Mouse (Mus musculus): ENCODE measurements at regions not wholly inside any gene's neighbourhood (a gene's known extent, or its start where the extent isn't known, plus 50 kb on each side); places are given as distances from the start of the nearest gene placed in this dataset.

DNA sequence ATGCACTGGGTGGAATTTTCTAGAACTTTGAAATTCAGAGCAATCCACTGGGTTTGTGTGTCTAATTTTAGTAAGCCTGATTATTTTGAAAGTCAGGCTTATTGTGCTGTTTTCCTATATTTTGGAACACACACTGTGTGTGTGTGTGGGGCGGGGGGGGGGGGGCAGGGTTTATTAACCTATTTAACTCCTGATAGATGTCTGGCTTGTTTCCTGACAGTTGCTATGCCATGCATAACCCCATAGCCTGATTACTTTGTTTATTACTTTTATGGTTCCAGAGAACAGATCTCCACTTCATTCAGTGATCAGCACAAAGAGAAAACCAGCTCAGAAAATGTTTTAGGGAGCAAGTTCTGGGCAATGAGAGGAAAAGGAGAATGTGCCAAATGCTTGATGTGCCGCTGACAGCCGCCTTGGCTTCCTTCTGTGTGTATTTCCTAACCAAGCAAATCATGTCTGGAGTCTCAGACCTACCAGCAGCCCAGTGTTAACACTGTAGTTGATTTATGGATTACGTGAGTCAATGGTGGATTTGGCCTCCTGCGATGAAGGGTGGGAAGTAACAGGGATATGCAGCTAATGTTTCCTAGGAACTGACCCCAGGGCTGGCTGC lies 274.9 kb downstream of the Myh15 start:
- Histone ChIP-seq H3K36me3 (no peaks in the 10 kb centered on the region), H3K4me2 (no peak overlapping the region), H3K4me1 (replicated peaks) (no peaks in the 10 kb centered on the region), H3K27me3 (replicated peaks) (no peaks in the 10 kb centered on the region), H3K27ac (ENCODE audit: poor library complexity, severe bottlenecking) (no peak overlapping the region), H3K4me3 (no peak overlapping the region), H3K9ac (no peak overlapping the region), H3K9me3 (replicated peaks) (no peaks in the 10 kb centered on the region)
- ATAC-seq (ENCODE audit: insufficient number of reproducible peaks, low FRiP score): no peak
- 68% methylated on average over 5 of the region's 5 CpGs for WGBS

DNA sequence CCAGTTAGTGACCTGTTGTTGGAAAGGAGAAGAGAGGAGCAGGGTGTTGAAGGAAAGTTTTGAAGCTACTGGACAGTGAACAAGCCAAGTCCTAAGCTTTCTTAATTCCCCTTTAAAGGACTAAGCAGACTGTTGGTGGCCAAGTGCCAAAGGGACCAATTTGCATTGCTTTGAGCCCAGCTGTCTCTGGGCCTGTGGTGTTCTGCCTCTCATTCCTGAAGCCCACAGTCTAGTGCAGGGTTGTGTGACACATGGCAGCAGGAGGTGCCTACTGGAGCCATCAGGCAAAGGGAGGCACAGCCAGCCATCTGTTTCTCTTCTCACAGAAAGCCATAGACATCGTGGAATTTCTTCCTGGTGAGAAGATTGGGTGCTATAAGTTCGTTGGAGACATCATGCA lies 278.6 kb downstream of the Myh15 start:
- Histone ChIP-seq H3K27me3 (replicated peaks) (no peaks in the 10 kb centered on the region), H3K4me2 (no peak overlapping the region), H3K9ac (no peak overlapping the region), H3K36me3 (no peaks in the 10 kb centered on the region), H3K27ac (ENCODE audit: poor library complexity, severe bottlenecking) (no peak overlapping the region), H3K4me3 (no peak overlapping the region), H3K4me1 (replicated peaks) (no peaks in the 10 kb centered on the region), H3K9me3 (replicated peaks) (no peaks in the 10 kb centered on the region)
- WGBS: 29% methylated on average over 2 of the region's 2 CpGs
- no peak for ATAC-seq (ENCODE audit: insufficient number of reproducible peaks, low FRiP score)

DNA sequence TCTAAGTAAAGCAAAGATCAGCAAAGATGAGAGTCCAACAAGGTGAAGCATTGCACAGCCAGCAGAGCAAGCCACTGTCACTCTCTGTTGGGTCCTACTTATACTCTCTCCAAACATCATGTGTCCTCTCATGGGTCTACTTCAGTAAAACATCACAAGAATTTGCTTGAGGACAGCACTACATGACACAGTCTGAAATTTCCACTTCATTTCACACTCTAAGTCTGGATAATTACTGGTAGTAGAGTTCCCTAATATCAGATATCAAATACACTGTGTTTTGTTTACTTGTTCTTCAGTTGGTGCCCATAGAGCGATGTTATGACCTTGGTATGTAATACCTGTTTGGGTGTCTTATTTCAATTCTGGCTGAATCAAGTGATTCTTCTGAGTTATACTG lies 280.7 kb downstream of the Myh15 start:
- Histone ChIP-seq H3K9ac (no peak overlapping the region), H3K4me3 (no peak overlapping the region), H3K9me3 (replicated peaks) (no peaks in the 10 kb centered on the region), H3K27me3 (replicated peaks) (no peaks in the 10 kb centered on the region), H3K4me1 (replicated peaks) (no peaks in the 10 kb centered on the region), H3K4me2 (no peak overlapping the region), H3K27ac (ENCODE audit: poor library complexity, severe bottlenecking) (no peak overlapping the region), H3K36me3 (no peaks in the 10 kb centered on the region)
- 90% methylated on average over 1 of the region's 1 CpGs for WGBS
- no peak for ATAC-seq (ENCODE audit: insufficient number of reproducible peaks, low FRiP score)

DNA sequence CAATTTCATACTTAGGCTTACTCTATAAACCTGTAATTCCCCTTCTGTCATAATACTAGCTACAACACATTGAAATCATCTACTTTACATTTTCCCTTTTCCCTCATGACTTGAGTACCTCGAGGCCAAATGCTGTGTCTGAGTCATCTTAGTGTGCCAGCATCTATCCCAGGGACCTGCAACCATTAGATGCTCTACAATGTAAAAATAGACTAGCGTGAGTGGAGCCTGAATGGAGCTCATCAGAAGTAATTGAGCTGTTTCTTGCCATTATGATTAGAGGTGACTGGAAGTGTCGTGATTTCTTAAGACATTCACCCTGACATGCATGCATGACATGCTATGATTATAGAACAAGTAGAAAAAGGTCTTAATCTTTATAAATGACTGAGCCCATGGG lies 301.1 kb downstream of the Myh15 start:
- Histone ChIP-seq H3K9me3 (replicated peaks) (no peaks in the 10 kb centered on the region), H3K4me1 (replicated peaks) (no peaks in the 10 kb centered on the region), H3K4me3 (no peak overlapping the region), H3K4me2 (no peak overlapping the region), H3K9ac (no peak overlapping the region), H3K27ac (ENCODE audit: poor library complexity, severe bottlenecking) (no peak overlapping the region), H3K27me3 (replicated peaks) (no peaks in the 10 kb centered on the region), H3K36me3 (no peaks in the 10 kb centered on the region)
- WGBS: 69% methylated on average over 3 of the region's 3 CpGs
- ATAC-seq (ENCODE audit: insufficient number of reproducible peaks, low FRiP score): no peak

DNA sequence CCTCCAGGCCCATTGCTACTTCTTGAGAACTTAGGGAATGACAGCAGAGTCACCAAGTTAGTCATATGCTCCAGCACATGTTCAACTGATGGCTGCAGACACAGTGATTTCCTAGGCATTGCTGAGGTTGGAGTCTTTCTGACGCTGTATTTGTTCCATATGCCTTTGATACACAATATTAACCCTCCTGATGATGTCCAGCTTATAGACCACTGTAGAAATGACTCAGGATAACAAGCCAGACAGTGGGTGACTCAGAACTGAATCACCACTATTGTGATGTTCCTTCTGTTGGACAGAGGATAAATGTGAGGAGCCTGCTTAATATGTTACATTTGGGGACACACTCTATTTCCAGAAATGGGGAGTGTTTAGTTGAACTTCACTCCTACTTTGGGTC lies 304.4 kb downstream of the Myh15 start:
- WGBS: 64% methylated on average over 1 of the region's 1 CpGs
- Histone ChIP-seq H3K4me2 (no peak overlapping the region), H3K27ac (ENCODE audit: poor library complexity, severe bottlenecking) (no peak overlapping the region), H3K9ac (no peak overlapping the region), H3K4me1 (replicated peaks) (no peaks in the 10 kb centered on the region), H3K4me3 (no peak overlapping the region), H3K27me3 (replicated peaks) (no peaks in the 10 kb centered on the region), H3K36me3 (no peaks in the 10 kb centered on the region), H3K9me3 (replicated peaks) (no peaks in the 10 kb centered on the region)
- no peak for ATAC-seq (ENCODE audit: insufficient number of reproducible peaks, low FRiP score)

DNA sequence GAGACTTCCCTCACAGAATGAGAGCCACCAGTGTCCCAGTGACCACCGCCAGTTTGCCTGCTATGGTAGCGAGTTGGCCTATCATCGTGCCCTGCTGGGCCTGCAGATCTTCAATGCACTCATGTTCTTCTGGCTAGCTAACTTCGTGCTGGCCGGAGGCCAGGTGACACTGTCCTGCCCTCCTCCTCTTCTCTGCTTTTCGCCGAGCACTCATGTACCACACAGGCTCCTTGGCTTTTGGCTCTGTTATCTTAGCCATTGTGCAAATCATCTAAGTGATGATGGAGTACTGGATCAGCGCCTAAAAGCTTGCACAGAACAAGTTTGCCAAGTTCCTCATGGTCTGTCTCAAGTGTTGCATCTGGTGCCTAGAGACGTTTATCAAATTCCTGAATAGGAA lies 312.2 kb downstream of the Myh15 start:
- WGBS: 49% methylated on average over 9 of the region's 9 CpGs
- ATAC-seq (ENCODE audit: insufficient number of reproducible peaks, low FRiP score): peak; percentile 61
- no peak overlapping the region for H3K9ac ChIP-seq

DNA sequence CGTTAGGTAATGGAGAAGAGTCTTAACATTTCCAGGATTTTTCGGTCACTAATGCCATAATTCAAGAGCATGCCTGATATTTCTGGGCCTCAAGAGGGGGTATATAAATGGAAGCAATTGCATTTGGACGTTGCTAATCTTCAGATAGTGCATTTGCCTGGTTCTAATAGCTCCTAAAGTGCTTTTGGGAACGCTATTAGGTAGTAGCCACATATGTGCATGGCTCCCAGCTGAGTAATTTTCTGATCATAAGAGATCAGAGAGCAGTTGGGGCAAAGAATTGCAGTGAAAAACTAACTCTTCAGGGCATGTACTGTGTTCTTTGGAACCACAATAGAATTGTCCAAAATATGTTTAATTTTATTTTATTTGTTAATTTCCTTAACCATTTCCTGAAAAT lies 317.8 kb downstream of the Myh15 start:
- H3K4me1 ChIP-seq (replicated peaks): no peaks in the 10 kb centered on the region
- H3K4me2 ChIP-seq: no peak overlapping the region
- no peak for ATAC-seq (ENCODE audit: insufficient number of reproducible peaks, low FRiP score)
- H3K9me3 ChIP-seq (replicated peaks): no peaks in the 10 kb centered on the region
- no peaks in the 10 kb centered on the region for H3K36me3 ChIP-seq
- no peak overlapping the region for H3K9ac ChIP-seq
- no peaks in the 10 kb centered on the region for H3K27me3 ChIP-seq (replicated peaks)
- no peak overlapping the region for H3K27ac ChIP-seq (ENCODE audit: poor library complexity, severe bottlenecking)
- H3K4me3 ChIP-seq: no peak overlapping the region
- 66% methylated on average over 4 of the region's 4 CpGs for WGBS

More for the DNA sequence above, 312.2 kb downstream of the Myh15 start:
- Histone ChIP-seq H3K9me3 (replicated peaks) (peaks cover 5% of the 10 kb centered on the region; the same call in 1 of the 2 replicates), H3K27ac (ENCODE audit: poor library complexity, severe bottlenecking) (no peak overlapping the region), H3K36me3 (no peaks in the 10 kb centered on the region), H3K4me3 (no peak overlapping the region), H3K27me3 (replicated peaks) (no peaks in the 10 kb centered on the region), H3K4me1 (replicated peaks) (peaks cover 12% of the 10 kb centered on the region; the same call in 1 of the 2 replicates), H3K4me2 (no peak overlapping the region)

DNA sequence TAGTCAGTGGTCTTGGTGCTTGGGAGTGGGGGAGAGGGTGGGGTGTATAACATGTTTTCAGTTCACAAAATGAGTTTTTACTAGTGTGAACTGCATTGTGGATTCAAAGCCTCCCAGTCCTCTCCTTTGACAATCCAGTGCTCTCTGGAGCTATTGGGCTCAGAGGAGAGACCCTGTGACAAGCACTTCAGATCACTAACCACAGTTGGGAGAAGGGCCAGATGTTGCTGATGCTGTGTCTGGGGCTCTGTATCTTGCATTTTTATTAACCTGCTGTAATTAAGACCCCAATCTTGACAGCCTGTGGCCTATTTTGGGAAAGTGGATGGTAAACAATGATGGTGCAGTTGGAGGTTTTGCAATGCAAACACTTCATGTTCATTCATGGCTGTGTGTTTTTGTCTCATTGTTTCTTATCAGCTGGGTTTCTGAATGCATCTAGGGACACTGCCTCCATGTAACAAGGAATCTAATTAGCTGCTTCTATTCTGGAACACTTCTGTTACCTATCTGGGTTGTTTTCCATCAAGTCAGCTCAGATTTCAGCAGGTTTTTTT lies 320.0 kb upstream of the Ift57 start:
- no peak overlapping the region for H3K4me3 ChIP-seq
- no peak overlapping the region for H3K9ac ChIP-seq
- H3K27ac ChIP-seq (ENCODE audit: poor library complexity, severe bottlenecking): no peak overlapping the region
- no peak for ATAC-seq (ENCODE audit: insufficient number of reproducible peaks, low FRiP score)
- no peaks in the 10 kb centered on the region for H3K9me3 ChIP-seq (replicated peaks)
- H3K27me3 ChIP-seq (replicated peaks): no peaks in the 10 kb centered on the region
- no peaks in the 10 kb centered on the region for H3K4me1 ChIP-seq (replicated peaks)
- no peak overlapping the region for H3K4me2 ChIP-seq
- no peaks in the 10 kb centered on the region for H3K36me3 ChIP-seq

DNA sequence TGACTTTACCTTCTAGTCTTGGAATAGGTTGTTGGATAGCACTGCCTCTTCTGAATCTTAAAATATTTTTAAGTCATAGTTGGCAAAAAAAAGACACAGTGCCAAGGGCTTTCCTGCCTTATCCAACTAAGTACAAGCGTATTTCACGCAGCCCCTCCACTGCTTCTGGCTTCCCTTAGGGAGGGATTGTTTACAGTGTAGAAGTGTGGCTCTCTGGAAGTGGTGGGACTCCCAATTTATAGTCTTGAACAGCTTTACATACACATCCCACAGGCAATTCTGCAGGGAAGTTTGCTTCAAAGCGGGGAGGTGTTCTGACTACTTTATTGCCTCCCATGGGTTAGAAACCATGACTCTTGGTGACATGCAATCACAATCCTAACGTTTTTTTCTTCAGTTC lies 310.9 kb upstream of the Ift57 start:
- no peak overlapping the region for H3K9ac ChIP-seq
- H3K27me3 ChIP-seq (replicated peaks): no peaks in the 10 kb centered on the region
- no peaks in the 10 kb centered on the region for H3K4me1 ChIP-seq (replicated peaks)
- H3K4me2 ChIP-seq: no peak overlapping the region
- 74% methylated on average over 4 of the region's 4 CpGs for WGBS
- no peak overlapping the region for H3K4me3 ChIP-seq
- H3K36me3 ChIP-seq: no peaks in the 10 kb centered on the region
- H3K9me3 ChIP-seq (replicated peaks): no peaks in the 10 kb centered on the region
- H3K27ac ChIP-seq (ENCODE audit: poor library complexity, severe bottlenecking): no peak overlapping the region
- no peak for ATAC-seq (ENCODE audit: insufficient number of reproducible peaks, low FRiP score)

DNA sequence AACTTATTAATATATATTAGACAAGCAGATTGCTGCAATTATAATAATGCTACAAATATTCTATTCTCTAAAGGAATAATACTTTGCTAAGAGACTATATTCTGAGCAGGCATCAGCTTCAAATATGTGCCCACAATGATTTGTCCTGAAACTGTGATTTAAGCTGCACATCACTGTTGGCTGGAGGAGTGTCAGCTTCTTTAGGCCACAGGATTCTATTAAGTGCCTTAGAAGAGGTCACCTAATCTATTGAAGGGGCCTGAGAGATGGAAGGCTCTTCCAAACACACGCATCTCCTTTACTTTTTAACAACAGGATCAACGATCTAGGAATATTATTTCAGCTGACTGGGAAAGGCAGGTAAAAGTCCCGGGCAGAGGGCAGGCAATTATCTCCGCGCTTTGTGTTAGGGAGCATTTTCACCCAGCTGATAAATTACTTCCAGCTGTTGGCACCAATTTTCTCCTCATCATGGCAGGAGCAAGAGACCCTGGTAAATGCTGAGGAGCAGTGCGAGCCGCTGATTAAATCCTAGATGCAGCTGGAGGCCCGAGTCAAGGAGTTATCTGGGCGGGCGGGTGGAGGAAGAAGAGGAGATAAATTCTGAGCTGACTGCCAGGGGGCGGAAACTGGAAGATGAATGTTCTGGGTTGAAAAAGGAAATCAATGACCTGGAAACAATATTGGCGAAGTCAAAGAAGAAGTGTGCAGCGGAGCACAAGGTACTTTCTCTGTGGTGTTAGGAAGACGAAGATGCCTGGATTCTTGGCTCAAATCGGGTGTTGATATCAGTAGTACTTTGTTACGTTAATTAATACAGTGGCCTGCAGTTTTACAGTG lies 290.9 kb upstream of the Ift57 start:
- Histone ChIP-seq H3K36me3 (no peaks in the 10 kb centered on the region), H3K4me2 (peak overlapping the region; percentile 51), H3K27ac (ENCODE audit: poor library complexity, severe bottlenecking) (no peak overlapping the region), H3K9me3 (replicated peaks) (no peaks in the 10 kb centered on the region), H3K9ac (no peak overlapping the region), H3K27me3 (replicated peaks) (no peaks in the 10 kb centered on the region), H3K4me3 (no peak overlapping the region), H3K4me1 (replicated peaks) (0 out of 2 replicates have a peak, but pooled peaks cover 4% of the 10 kb centered on the region)
- ATAC-seq (ENCODE audit: insufficient number of reproducible peaks, low FRiP score): no peak
- 21% methylated on average over 16 of the region's 16 CpGs for WGBS

DNA sequence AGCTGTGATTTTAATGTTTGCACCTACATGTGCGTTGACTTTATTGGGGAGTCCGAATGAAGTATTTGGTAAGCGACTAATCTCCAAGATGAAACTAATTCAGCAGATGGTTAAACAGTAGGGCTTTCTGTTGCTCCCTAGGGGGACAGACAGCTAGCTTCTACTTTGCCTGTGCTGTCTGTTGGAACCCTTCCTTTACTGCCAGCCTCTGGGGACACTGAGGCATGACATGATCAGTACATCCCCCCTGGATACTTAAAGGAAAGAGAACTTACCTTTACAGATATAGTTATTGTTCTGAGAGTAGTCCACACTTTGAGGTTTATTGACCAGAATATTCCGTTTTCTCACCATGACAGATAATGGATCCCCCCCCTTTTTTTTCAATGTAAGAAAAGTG lies 289.8 kb upstream of the Ift57 start:
- Histone ChIP-seq H3K9me3 (replicated peaks) (no peaks in the 10 kb centered on the region), H3K27me3 (replicated peaks) (no peaks in the 10 kb centered on the region), H3K4me3 (no peak overlapping the region), H3K36me3 (no peaks in the 10 kb centered on the region), H3K4me1 (replicated peaks) (0 out of 2 replicates have a peak, but pooled peaks cover 4% of the 10 kb centered on the region), H3K4me2 (no peak overlapping the region), H3K9ac (no peak overlapping the region), H3K27ac (ENCODE audit: poor library complexity, severe bottlenecking) (no peak overlapping the region)
- WGBS: 88% methylated on average over 4 of the region's 4 CpGs
- no peak for ATAC-seq (ENCODE audit: insufficient number of reproducible peaks, low FRiP score)

All from heart, embryonic 12.5 days (tissue).